Mouse (Mus musculus) neural tube, embryonic 12.5 days (tissue): ENCODE measurements around the gene Cd99l2. TPM values are rescaled to one million over a fixed set of nuclear protein-coding genes. Genes with fewer than 3 reads are reported as not detected.

Source experiments
- ATAC-seq: fragments of 200-750 bp; cut with Nextera tagmentation; 2 replicates; pipeline ENCODE4 v1.8.0; 2017; ENCODE audit warnings: low read depth, mild to moderate bottlenecking, moderate TSS enrichment, moderate library complexity; ENCODE audit not compliant: low FRiP score
- H3K27ac ChIP-seq: fragments of 300-500 bp; sonication (generic); 2 replicates; pipeline ENCODE4 v1.5.1; 2016
- H3K27me3 ChIP-seq: fragments of 300-500 bp; sonication (generic); replicated peaks from 2 replicates; pipeline ENCODE4 v1.6.1; 2016; ENCODE audit warnings: mild to moderate bottlenecking
- H3K36me3 ChIP-seq: fragments of 300-500 bp; sonication (generic); 2 replicates; pipeline ENCODE4 v1.6.1; 2016; ENCODE audit warnings: mild to moderate bottlenecking
- H3K4me1 ChIP-seq: fragments of 300-500 bp; sonication (generic); 2 replicates; pipeline ENCODE4 v1.6.1; 2016
- H3K4me2 ChIP-seq: fragments of 300-500 bp; sonication (generic); replicated peaks from 2 replicates; pipeline ENCODE4 v1.6.1; 2016; ENCODE audit warnings: mild to moderate bottlenecking
- H3K4me3 ChIP-seq: fragments of 300-500 bp; sonication (generic); 2 replicates; pipeline ENCODE4 v1.5.1; 2016
- H3K9ac ChIP-seq: fragments of 300-500 bp; sonication (generic); 2 replicates; pipeline ENCODE4 v1.6.1; 2016; ENCODE audit warnings: mild to moderate bottlenecking
- H3K9me3 ChIP-seq: fragments of 300-500 bp; sonication (generic); 2 replicates; pipeline ENCODE4 v1.6.1; 2016; ENCODE audit warnings: mild to moderate bottlenecking
- WGBS: fragments of 180-500 bp; shearing (Covaris S2); methylation state at CpG from one replicate; pipeline ENCODE4 v1.1.7; 2016; 5-methylcytosine and 5-hydroxymethylcytosine counted together
- microRNA-seq: library from miRNA; unstranded; fragments of <30 nt; microRNA quantifications from one replicate; pipeline ENCODE4, GENCODE M21; 2017
- polyA plus RNA-seq: library from polyadenylated mRNA; unstranded; fragments of >200 nt; fragmentation: Nextera tagmentation; extraction: Ambion mirVana; gene quantifications from 2 replicates; pipeline ENCODE4 v1.2.1, GENCODE M21; 2016

Gene Cd99l2
- polyA plus RNA-seq, 1 experiment from 2014 or later, result 50.2 TPM

GRCm38 (mm10) chrX:71412776-71413175 is 79.9 kb downstream of the Cd99l2 start:
- no peaks in the 10 kb centered on the region for H3K36me3 ChIP-seq
- H3K27me3 ChIP-seq, result no peaks in the 10 kb centered on the region
- 61% methylated on average over 3 of the region's 3 CpGs for WGBS
- H3K4me1 ChIP-seq, result no peaks in the 10 kb centered on the region
- H3K4me2 ChIP-seq, result no peak overlapping the region
- no peak overlapping the region for H3K9ac ChIP-seq
- no peak overlapping the region for H3K4me3 ChIP-seq
- no peaks in the 10 kb centered on the region for H3K9me3 ChIP-seq
- ATAC-seq, result no peak
- H3K27ac ChIP-seq, result no peak overlapping the region

GRCm38 (mm10) chrX:71408386-71408785 is 84.3 kb downstream of the Cd99l2 start:
- H3K27ac ChIP-seq, result no peak overlapping the region
- no peak overlapping the region for H3K4me3 ChIP-seq
- H3K9ac ChIP-seq, result no peak overlapping the region
- 80% methylated on average over 1 of the region's 1 CpGs for WGBS
- H3K4me2 ChIP-seq, result no peak overlapping the region
- ATAC-seq, result no peak
- no peaks in the 10 kb centered on the region; the same call in 1 of the 2 replicates for H3K4me1 ChIP-seq
- H3K9me3 ChIP-seq, result no peaks in the 10 kb centered on the region
- H3K36me3 ChIP-seq, result no peaks in the 10 kb centered on the region
- H3K27me3 ChIP-seq, result no peaks in the 10 kb centered on the region

GRCm38 (mm10) chrX:71406290-71406689 is 86.4 kb downstream of the Cd99l2 start:
- Histone ChIP-seq H3K4me3 (no peak overlapping the region), H3K9ac (no peak overlapping the region), H3K27me3 (no peaks in the 10 kb centered on the region), H3K27ac (no peak overlapping the region), H3K4me1 (no peaks in the 10 kb centered on the region; the same call in 1 of the 2 replicates), H3K36me3 (no peaks in the 10 kb centered on the region), H3K9me3 (no peaks in the 10 kb centered on the region), H3K4me2 (no peak overlapping the region)
- ATAC-seq, result no peak

- Histone ChIP-seq H3K4me2 (no peak overlapping the region), H3K27ac (no peak overlapping the region), H3K4me3 (no peak overlapping the region), H3K9ac (no peak overlapping the region), H3K36me3 (no peaks in the 10 kb centered on the region), H3K4me1 (no peaks in the 10 kb centered on the region), H3K27me3 (no peaks in the 10 kb centered on the region), H3K9me3 (no peaks in the 10 kb centered on the region)
- no peak for ATAC-seq
- WGBS, result 85% methylated on average over 4 of the region's 4 CpGs
These were observed 96.3 kb downstream of the Cd99l2 start for GRCm38 (mm10) chrX:71396326-71396725.

GRCm38 (mm10) chrX:71381571-71381970 is 111.1 kb downstream of the Cd99l2 start:
- H3K9ac ChIP-seq, result no peak overlapping the region
- no peak overlapping the region for H3K4me3 ChIP-seq
- H3K27me3 ChIP-seq, result no peaks in the 10 kb centered on the region
- H3K4me1 ChIP-seq, result no peaks in the 10 kb centered on the region
- ATAC-seq, result no peak
- WGBS, result 47% methylated on average over 5 of the region's 5 CpGs
- no peaks in the 10 kb centered on the region for H3K36me3 ChIP-seq
- H3K4me2 ChIP-seq, result no peak overlapping the region
- H3K9me3 ChIP-seq, result no peaks in the 10 kb centered on the region
- no peak overlapping the region for H3K27ac ChIP-seq

- Histone ChIP-seq H3K4me1 (no peaks in the 10 kb centered on the region), H3K9ac (no peak overlapping the region), H3K4me3 (no peak overlapping the region), H3K9me3 (no peaks in the 10 kb centered on the region), H3K27ac (no peak overlapping the region), H3K4me2 (no peak overlapping the region), H3K27me3 (no peaks in the 10 kb centered on the region), H3K36me3 (no peaks in the 10 kb centered on the region)
- no peak for ATAC-seq
- 83% methylated on average over 2 of the region's 2 CpGs for WGBS
These were observed 114.2 kb downstream of the Cd99l2 start for GRCm38 (mm10) chrX:71378435-71378834.

GRCm38 (mm10) chrX:71376781-71377180 is 115.9 kb downstream of the Cd99l2 start:
- H3K27me3 ChIP-seq, result no peaks in the 10 kb centered on the region
- ATAC-seq, result no peak
- no peaks in the 10 kb centered on the region for H3K9me3 ChIP-seq
- no peaks in the 10 kb centered on the region for H3K36me3 ChIP-seq
- no peak overlapping the region for H3K4me2 ChIP-seq
- WGBS, result 92% methylated on average over 1 of the region's 1 CpGs
- no peak overlapping the region for H3K27ac ChIP-seq
- no peak overlapping the region for H3K4me3 ChIP-seq
- H3K9ac ChIP-seq, result no peak overlapping the region
- no peaks in the 10 kb centered on the region for H3K4me1 ChIP-seq

Small RNA genes within 50 kb of the gene (microRNA-seq; reads per million reads assigned to microRNA genes)
- not detected for gene Gm23945

Other genes with a start within 250 kb of the Cd99l2 start
- gene Mtmr1, start 128.1 kb downstream of the Cd99l2 start, polyA plus RNA-seq, result 16.8 and 19.4 TPM in 2 replicates
- 648 and 679 TPM in 2 replicates for gene Hmgb3, start 63.1 kb upstream of the Cd99l2 start, polyA plus RNA-seq
- gene Gpr50, start 170.8 kb upstream of the Cd99l2 start, polyA plus RNA-seq, result 0.47 and 0.62 TPM in 2 replicates